Mouse (Mus musculus) brain, embryonic 18.5 days (tissue): ENCODE measurements around the gene Lsm7.
A peak's percentile ranks its signal among the peaks of the same experiment; 100 is the strongest.
"Not testable (repeated sequence)": the region's sequence is repeated elsewhere in the genome, so short reads cannot be mapped to it uniquely, and the experiment has no call there.

Source experiments
- DNase-seq: peaks from one replicate; pipeline ENCODE4 v3.0.0-alpha.2; 2012; ENCODE audit warnings: low read depth, low spot score

Gene Lsm7

GRCm38 (mm10) chr10:80836949-80837379 is 18.0 kb downstream of the Lsm7 start:
- DNase-seq, result no peak

- no peak for DNase-seq
These were observed 19.4 kb downstream of the Lsm7 start for GRCm38 (mm10) chr10:80835617-80836016.

GRCm38 (mm10) chr10:80832818-80833217 is 22.2 kb downstream of the Lsm7 start:
- DNase-seq, result no peak

GRCm38 (mm10) chr10:80831136-80831535 is 23.9 kb downstream of the Lsm7 start:
- no peak for DNase-seq

- no peak for DNase-seq
These were observed 25.4 kb downstream of the Lsm7 start for GRCm38 (mm10) chr10:80829359-80830278.

- DNase-seq, result not testable (repeated sequence)
These were observed 26.4 kb downstream of the Lsm7 start for GRCm38 (mm10) chr10:80828587-80828986.

- DNase-seq, result no peak
These were observed 27.1 kb downstream of the Lsm7 start for GRCm38 (mm10) chr10:80827870-80828420.

- no peak for DNase-seq
These were observed 27.7 kb downstream of the Lsm7 start for GRCm38 (mm10) chr10:80827063-80827869.

GRCm38 (mm10) chr10:80826151-80827062 is 28.6 kb downstream of the Lsm7 start, which contains the start of gene Oaz1:
Gene Oaz1 (plus strand): TSS chr10:80826656.
- peak; percentile 100 for DNase-seq

GRCm38 (mm10) chr10:80824827-80825226 is 30.2 kb downstream of the Lsm7 start:
- DNase-seq, result no peak

- DNase-seq, result no peak
These were observed 31.0 kb downstream of the Lsm7 start for GRCm38 (mm10) chr10:80823847-80824643.

- DNase-seq, result no peak
These were observed 31.7 kb downstream of the Lsm7 start for GRCm38 (mm10) chr10:80823316-80823715.

GRCm38 (mm10) chr10:80822528-80822927 is 32.5 kb downstream of the Lsm7 start:
- DNase-seq, result no peak

GRCm38 (mm10) chr10:80821991-80822390 is 33.0 kb downstream of the Lsm7 start:
- DNase-seq, result no peak

GRCm38 (mm10) chr10:80819406-80819805 is 35.6 kb downstream of the Lsm7 start:
- no peak for DNase-seq

- DNase-seq, result no peak
These were observed 36.3 kb downstream of the Lsm7 start for GRCm38 (mm10) chr10:80818599-80819281.

GRCm38 (mm10) chr10:80817955-80818354 is 37.1 kb downstream of the Lsm7 start:
- not testable (repeated sequence) for DNase-seq

GRCm38 (mm10) chr10:80817164-80817563 is 37.8 kb downstream of the Lsm7 start:
- no peak for DNase-seq

- not testable (repeated sequence) for DNase-seq
These were observed 38.7 kb downstream of the Lsm7 start for GRCm38 (mm10) chr10:80816303-80816702.
